Mouse (Mus musculus) limb, embryonic 11.5 days (tissue): Measurements from ENCODE around the gene Tmcc1. TPM values are rescaled to one million over a fixed set of nuclear protein-coding genes. Genes with fewer than 3 reads are reported as not detected.
"Not testable (repeated sequence)": the region's sequence is repeated elsewhere in the genome, so short reads cannot be mapped to it uniquely, and the experiment has no call there.

Experiments used
- ATAC-seq: fragments of 200-750 bp; cut with Nextera tagmentation; 2 replicates; pipeline ENCODE4 v1.8.0; 2017; ENCODE audit warnings: low read depth; ENCODE audit not compliant: insufficient number of reproducible peaks, low FRiP score, low TSS enrichment
- DNase-seq: peaks from one replicate; pipeline ENCODE4 v3.0.0-alpha.2; 2015; ENCODE audit warnings: low spot score
- H3K27ac ChIP-seq: fragments of 300-500 bp; sonication (generic); replicated peaks from 2 replicates; pipeline ENCODE4 v1.5.1; 2014; ENCODE audit warnings: low read depth, mild to moderate bottlenecking, low read length
- H3K27me3 ChIP-seq: fragments of 300-500 bp; sonication (generic); 2 replicates; pipeline ENCODE4 v1.6.1; 2014; ENCODE audit warnings: mild to moderate bottlenecking, low read length, mixed read lengths; ENCODE audit not compliant: control insufficient read depth, insufficient read depth
- H3K36me3 ChIP-seq: fragments of 300-500 bp; sonication (generic); 2 replicates; pipeline ENCODE4 v1.6.1; 2014; ENCODE audit warnings: mild to moderate bottlenecking, low read length, moderate library complexity, mixed read lengths; ENCODE audit not compliant: control insufficient read depth, insufficient read depth
- H3K4me1 ChIP-seq: fragments of 300-500 bp; sonication (generic); 2 replicates; pipeline ENCODE4 v1.6.1; 2014; ENCODE audit warnings: low read length, mixed read lengths; ENCODE audit not compliant: control insufficient read depth, insufficient read depth
- H3K4me2 ChIP-seq: fragments of 300-500 bp; sonication (generic); 2 replicates; pipeline ENCODE4 v1.6.1; 2014; ENCODE audit warnings: low read depth, mild to moderate bottlenecking, moderate library complexity; ENCODE audit not compliant: severe bottlenecking
- H3K4me3 ChIP-seq: fragments of 300-500 bp; sonication (generic); 2 replicates; pipeline ENCODE4 v1.5.1; 2014; ENCODE audit warnings: low read depth, low read length
- H3K9ac ChIP-seq: fragments of 300-500 bp; sonication (generic); 2 replicates; pipeline ENCODE4 v1.6.1; 2014; ENCODE audit warnings: mild to moderate bottlenecking, low read length
- H3K9me3 ChIP-seq: fragments of 300-500 bp; sonication (generic); 2 replicates; pipeline ENCODE4 v1.6.1; 2016; ENCODE audit warnings: low read length; ENCODE audit not compliant: control insufficient read depth
- WGBS: fragments of 180-500 bp; shearing (Covaris S2); extraction: QIAGEN DNeasy Blood & Tissue Kit; methylation state at CpG from one replicate; pipeline ENCODE4 v1.1.7; 2014; 5-methylcytosine and 5-hydroxymethylcytosine counted together
- polyA plus RNA-seq: library from polyadenylated mRNA; unstranded; fragments of >200 nt; fragmentation: Nextera tagmentation; extraction: Ambion mirVana; gene quantifications from 2 replicates; pipeline ENCODE4 v1.2.1, GENCODE M21; 2014

Tmcc1 gene
- polyA plus RNA-seq, 1 experiment from 2014 or later, result 13.4 TPM

GRCm38 (mm10) chr6:116119669-116120068 lies 73.6 kb downstream of the Tmcc1 start:
- WGBS, result 81% methylated on average over 4 of the region's 4 CpGs
- Histone ChIP-seq H3K27me3 (no peaks in the 10 kb centered on the region), H3K4me1 (no peaks in the 10 kb centered on the region), H3K4me3 (no peak overlapping the region), H3K4me2 (no peak overlapping the region), H3K27ac (no peak overlapping the region), H3K36me3 (no peaks in the 10 kb centered on the region), H3K9ac (no peak overlapping the region), H3K9me3 (no peaks in the 10 kb centered on the region)
- DNase-seq (no peak), ATAC-seq (no peak)

GRCm38 (mm10) chr6:116116634-116117033 lies 76.7 kb downstream of the Tmcc1 start:
- H3K9ac ChIP-seq, H3K9me3 ChIP-seq, H3K27ac ChIP-seq, H3K4me3 ChIP-seq, ATAC-seq, H3K4me1 ChIP-seq, H3K4me2 ChIP-seq, H3K27me3 ChIP-seq, H3K36me3 ChIP-seq, DNase-seq: not testable (repeated sequence)
- 92% methylated on average over 6 of the region's 6 CpGs for WGBS

- peaks cover 7% of the 10 kb centered on the region; the same call in 1 of the 2 replicates for H3K4me1 ChIP-seq
- no peaks in the 10 kb centered on the region for H3K36me3 ChIP-seq
- no peak overlapping the region for H3K27ac ChIP-seq
- DNase-seq (no peak), ATAC-seq (no peak)
- no peak overlapping the region for H3K4me2 ChIP-seq
- no peaks in the 10 kb centered on the region for H3K9me3 ChIP-seq
- 88% methylated on average over 4 of the region's 4 CpGs for WGBS
- no peaks in the 10 kb centered on the region for H3K27me3 ChIP-seq
- no peak overlapping the region for H3K9ac ChIP-seq
- no peak overlapping the region for H3K4me3 ChIP-seq
These were observed 82.7 kb downstream of the Tmcc1 start for GRCm38 (mm10) chr6:116110588-116110987.

- no peak overlapping the region for H3K27ac ChIP-seq
- peak; percentile 78 for ATAC-seq
- H3K27me3 ChIP-seq, result no peaks in the 10 kb centered on the region
- H3K9me3 ChIP-seq, result no peaks in the 10 kb centered on the region
- no peaks in the 10 kb centered on the region for H3K36me3 ChIP-seq
- peak; percentile 71 for DNase-seq
- 2% methylated on average over 29 of the region's 29 CpGs for WGBS
- peak overlapping the region; percentile 39 for H3K4me3 ChIP-seq
- H3K9ac ChIP-seq, result peak overlapping the region; percentile 66
- peaks cover 7% of the 10 kb centered on the region; the same call in 1 of the 2 replicates for H3K4me1 ChIP-seq
- peak overlapping the region; percentile 95 for H3K4me2 ChIP-seq
These were observed 85.6 kb downstream of the Tmcc1 start for GRCm38 (mm10) chr6:116107471-116108358.

GRCm38 (mm10) chr6:116106967-116107470 lies 86.3 kb downstream of the Tmcc1 start:
- H3K27ac ChIP-seq, result no peak overlapping the region
- H3K4me2 ChIP-seq, result peak overlapping the region; percentile 95
- H3K4me1 ChIP-seq, result peaks cover 7% of the 10 kb centered on the region; the same call in 1 of the 2 replicates
- H3K9ac ChIP-seq, result peak overlapping the region; percentile 66; the same call in 1 of the 2 replicates
- ATAC-seq (no peak), DNase-seq (peak; percentile 52)
- no peaks in the 10 kb centered on the region for H3K9me3 ChIP-seq
- H3K27me3 ChIP-seq, result no peaks in the 10 kb centered on the region
- peak overlapping the region; percentile 39 for H3K4me3 ChIP-seq
- 4% methylated on average over 6 of the region's 6 CpGs for WGBS
- H3K36me3 ChIP-seq, result no peaks in the 10 kb centered on the region

- Histone ChIP-seq H3K9ac (no peak overlapping the region), H3K36me3 (no peaks in the 10 kb centered on the region), H3K27ac (no peak overlapping the region), H3K4me1 (no peaks in the 10 kb centered on the region), H3K4me2 (no peak overlapping the region), H3K4me3 (no peak overlapping the region), H3K9me3 (no peaks in the 10 kb centered on the region), H3K27me3 (no peaks in the 10 kb centered on the region)
- ATAC-seq, result no peak
- WGBS, result 87% methylated on average over 2 of the region's 2 CpGs
- DNase-seq, result no peak
These were observed 95.7 kb downstream of the Tmcc1 start for GRCm38 (mm10) chr6:116097579-116097978.

- no peak overlapping the region for H3K27ac ChIP-seq
- H3K36me3 ChIP-seq, result no peaks in the 10 kb centered on the region
- H3K27me3 ChIP-seq, result no peaks in the 10 kb centered on the region
- no peak overlapping the region for H3K4me3 ChIP-seq
- no peak overlapping the region for H3K4me2 ChIP-seq
- ATAC-seq, result no peak
- no peak for DNase-seq
- H3K4me1 ChIP-seq, result no peaks in the 10 kb centered on the region
- H3K9me3 ChIP-seq, result no peaks in the 10 kb centered on the region
- no peak overlapping the region for H3K9ac ChIP-seq
These were observed 103.9 kb downstream of the Tmcc1 start for GRCm38 (mm10) chr6:116089402-116089801.

GRCm38 (mm10) chr6:116086036-116086435 lies 107.2 kb downstream of the Tmcc1 start:
- no peak for ATAC-seq
- no peaks in the 10 kb centered on the region for H3K36me3 ChIP-seq
- no peaks in the 10 kb centered on the region for H3K4me1 ChIP-seq
- H3K9ac ChIP-seq, result no peak overlapping the region
- no peak overlapping the region for H3K4me2 ChIP-seq
- no peaks in the 10 kb centered on the region for H3K27me3 ChIP-seq
- no peak for DNase-seq
- no peaks in the 10 kb centered on the region for H3K9me3 ChIP-seq
- no peak overlapping the region for H3K27ac ChIP-seq
- no peak overlapping the region for H3K4me3 ChIP-seq
- WGBS, result 94% methylated on average over 1 of the region's 1 CpGs
